Mouse (Mus musculus): ENCODE results near the gene Kyat3.

DNA sequence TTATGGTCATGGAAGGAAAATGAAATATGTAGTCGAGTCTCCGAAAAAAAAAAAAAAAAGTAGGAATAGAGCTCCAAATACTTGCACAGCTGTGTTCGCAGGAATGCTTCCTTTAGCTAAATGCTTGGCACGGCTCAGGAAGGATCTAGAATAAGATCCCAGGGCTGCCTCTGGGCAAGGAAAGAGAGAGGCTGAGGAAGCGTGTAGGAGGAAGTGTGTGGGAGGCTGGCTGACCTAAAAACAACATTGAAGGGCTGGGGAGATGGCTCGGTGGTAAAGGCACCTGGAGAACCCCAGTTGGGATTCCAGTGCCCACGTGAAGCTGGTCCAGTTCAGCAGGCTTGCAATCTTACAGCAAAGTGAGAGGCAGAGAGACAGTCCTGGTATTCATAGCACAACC lies 40.0 kb downstream of the Kyat3 start:
- TF ChIP-seq TAL1 (IDR thresholded peaks at IDR 0.05; ENCODE audit: low read length) (no peak), GATA1 (IDR thresholded peaks at IDR 0.05; ENCODE audit: low read length) (no peak)

Measured in erythroblast, embryonic 14.5 days (primary cell).